Mouse (Mus musculus): ENCODE results near the gene St5.

The St5 gene

GRCm38 (mm10) chr7:109704016-109704377, 592 bp upstream of the St5 start:
- peak; percentile 38; the same call in 1 of the 2 replicates for ATAC-seq (ENCODE audit: insufficient number of reproducible peaks, low FRiP score, low TSS enrichment)

GRCm38 (mm10) chr7:109702721-109703120, 684 bp downstream of the St5 start:
- no peak for ATAC-seq (ENCODE audit: insufficient number of reproducible peaks, low FRiP score, low TSS enrichment)

- no peak for ATAC-seq (ENCODE audit: insufficient number of reproducible peaks, low FRiP score, low TSS enrichment)
Measured at GRCm38 (mm10) chr7:109700213-109700612, 3.2 kb downstream of the St5 start.

- no peak for ATAC-seq (ENCODE audit: insufficient number of reproducible peaks, low FRiP score, low TSS enrichment)
Measured at GRCm38 (mm10) chr7:109695339-109695726, 8.1 kb downstream of the St5 start.

- ATAC-seq (ENCODE audit: insufficient number of reproducible peaks, low FRiP score, low TSS enrichment): no peak
Measured at GRCm38 (mm10) chr7:109694576-109695338, 8.6 kb downstream of the St5 start.

GRCm38 (mm10) chr7:109690961-109691360, 12.4 kb downstream of the St5 start:
- no peak for ATAC-seq (ENCODE audit: insufficient number of reproducible peaks, low FRiP score, low TSS enrichment)

- ATAC-seq (ENCODE audit: insufficient number of reproducible peaks, low FRiP score, low TSS enrichment): no peak
Measured at GRCm38 (mm10) chr7:109690101-109690500, 13.3 kb downstream of the St5 start.

- ATAC-seq (ENCODE audit: insufficient number of reproducible peaks, low FRiP score, low TSS enrichment): no peak
Measured at GRCm38 (mm10) chr7:109686585-109687128, 16.7 kb downstream of the St5 start.

- no peak for ATAC-seq (ENCODE audit: insufficient number of reproducible peaks, low FRiP score, low TSS enrichment)
Measured at GRCm38 (mm10) chr7:109680879-109681278, 22.5 kb downstream of the St5 start.

GRCm38 (mm10) chr7:109680284-109680683, 23.1 kb downstream of the St5 start:
- ATAC-seq (ENCODE audit: insufficient number of reproducible peaks, low FRiP score, low TSS enrichment): no peak

- no peak for ATAC-seq (ENCODE audit: insufficient number of reproducible peaks, low FRiP score, low TSS enrichment)
Measured at GRCm38 (mm10) chr7:109674944-109675628, 28.3 kb downstream of the St5 start.

- ATAC-seq (ENCODE audit: insufficient number of reproducible peaks, low FRiP score, low TSS enrichment): peak; percentile 69
Measured at GRCm38 (mm10) chr7:109671581-109672471, 31.6 kb downstream of the St5 start.

GRCm38 (mm10) chr7:109669426-109670170, 33.8 kb downstream of the St5 start:
- ATAC-seq (ENCODE audit: insufficient number of reproducible peaks, low FRiP score, low TSS enrichment): no peak

GRCm38 (mm10) chr7:109666664-109667063, 36.7 kb downstream of the St5 start:
- no peak for ATAC-seq (ENCODE audit: insufficient number of reproducible peaks, low FRiP score, low TSS enrichment)

GRCm38 (mm10) chr7:109662626-109663025, 40.8 kb downstream of the St5 start:
- no peak for ATAC-seq (ENCODE audit: insufficient number of reproducible peaks, low FRiP score, low TSS enrichment)

- ATAC-seq (ENCODE audit: insufficient number of reproducible peaks, low FRiP score, low TSS enrichment): no peak
Measured at GRCm38 (mm10) chr7:109659278-109659677, 44.1 kb downstream of the St5 start.

GRCm38 (mm10) chr7:109657884-109658283, 45.5 kb downstream of the St5 start:
- no peak for ATAC-seq (ENCODE audit: insufficient number of reproducible peaks, low FRiP score, low TSS enrichment)

GRCm38 (mm10) chr7:109654871-109655270, 48.5 kb downstream of the St5 start:
- ATAC-seq (ENCODE audit: insufficient number of reproducible peaks, low FRiP score, low TSS enrichment): no peak

- no peak for ATAC-seq (ENCODE audit: insufficient number of reproducible peaks, low FRiP score, low TSS enrichment)
Measured at GRCm38 (mm10) chr7:109648812-109649594, 54.4 kb downstream of the St5 start.
